Mouse (Mus musculus): ENCODE results near the gene Akap12.

DNA sequence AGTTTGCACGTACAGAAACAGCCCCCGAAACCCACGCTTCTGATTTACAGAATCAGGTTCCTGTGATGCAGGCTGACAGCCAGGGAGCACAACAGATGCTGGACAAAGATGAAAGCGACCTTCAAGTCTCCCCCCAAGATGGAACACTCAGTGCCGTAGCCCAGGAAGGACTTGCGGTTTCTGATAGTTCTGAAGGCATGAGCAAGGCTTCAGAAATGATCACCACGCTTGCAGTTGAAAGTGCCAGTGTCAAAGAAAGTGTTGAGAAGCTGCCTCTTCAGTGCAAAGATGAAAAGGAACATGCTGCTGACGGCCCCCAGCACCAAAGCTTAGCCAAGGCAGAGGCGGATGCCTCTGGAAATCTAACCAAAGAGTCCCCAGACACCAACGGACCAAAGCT is 91.3 kb downstream of the Akap12 start:
- no peak for TF ChIP-seq GATA1 (IDR thresholded peaks at IDR 0.05; ENCODE audit: borderline replicate concordance, low read length)
- no peak for TF ChIP-seq FLI1 (IDR thresholded peaks at IDR 0.05; ENCODE audit: low read length)

Measured in megakaryocyte, embryonic 14.5 days (primary cell).